Mouse (Mus musculus) embryonic facial prominence, embryonic 15.5 days (tissue): ENCODE measurements at regions not wholly inside any gene's neighbourhood (a gene's known extent, or its start where the extent isn't known, plus 50 kb on each side); places are given as distances from the start of the nearest gene placed in this dataset.

Source experiments
- ATAC-seq: fragments of 200-750 bp; cut with Nextera tagmentation; 2 replicates; pipeline ENCODE4 v1.8.0; 2017; ENCODE audit warnings: low read depth, moderate TSS enrichment; ENCODE audit not compliant: insufficient number of reproducible peaks, low FRiP score, low TSS enrichment
- H3K27ac ChIP-seq: fragments of 300-500 bp; sonication (generic); replicated peaks from 2 replicates; pipeline ENCODE4 v1.5.1; 2015; ENCODE audit warnings: mild to moderate bottlenecking, inconsistent platforms
- H3K27me3 ChIP-seq: fragments of 300-500 bp; sonication (generic); 2 replicates; pipeline ENCODE4 v1.6.1; 2015; ENCODE audit warnings: inconsistent platforms
- H3K36me3 ChIP-seq: fragments of 300-500 bp; sonication (generic); 2 replicates; pipeline ENCODE4 v1.6.1; 2015; ENCODE audit warnings: mild to moderate bottlenecking, inconsistent platforms
- H3K4me1 ChIP-seq: fragments of 300-500 bp; sonication (generic); 2 replicates; pipeline ENCODE4 v1.6.1; 2015; ENCODE audit warnings: inconsistent platforms
- H3K4me2 ChIP-seq: fragments of 300-500 bp; sonication (generic); replicated peaks from 2 replicates; pipeline ENCODE4 v1.6.1; 2015; ENCODE audit warnings: mild to moderate bottlenecking, inconsistent platforms
- H3K4me3 ChIP-seq: fragments of 300-500 bp; sonication (generic); replicated peaks from 2 replicates; pipeline ENCODE4 v1.5.1; 2015; ENCODE audit warnings: mild to moderate bottlenecking, inconsistent platforms
- H3K9ac ChIP-seq: fragments of 300-500 bp; sonication (generic); 2 replicates; pipeline ENCODE4 v1.6.1; 2015; ENCODE audit warnings: inconsistent platforms
- H3K9me3 ChIP-seq: fragments of 300-500 bp; sonication (generic); replicated peaks from 2 replicates; pipeline ENCODE4 v1.6.1; 2016; ENCODE audit warnings: inconsistent platforms
- WGBS: fragments of 180-500 bp; shearing (Covaris S2); methylation state at CpG from one replicate; pipeline ENCODE4 v1.1.7; 2015; 5-methylcytosine and 5-hydroxymethylcytosine counted together

DNA sequence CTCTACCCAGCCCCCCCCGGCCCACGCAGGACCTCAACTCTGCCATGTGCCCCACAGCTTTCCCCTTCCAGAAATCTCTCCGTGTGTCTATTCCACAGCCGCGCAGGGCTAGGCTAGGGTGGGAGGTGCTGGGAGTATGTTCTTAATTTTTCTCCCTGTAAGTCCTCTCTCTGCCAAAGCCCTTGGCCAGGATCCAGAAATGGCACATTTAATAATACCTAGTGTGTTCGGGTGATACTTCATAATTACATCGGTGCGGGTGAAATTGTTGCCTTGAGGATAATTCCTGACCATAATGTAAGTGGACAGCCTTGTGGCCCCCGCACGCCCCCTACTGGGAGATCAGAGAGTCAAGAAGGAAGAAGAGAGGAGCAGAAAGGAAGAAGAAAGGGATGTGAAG lies 1093.5 kb downstream of the Mrps31 start:
- H3K4me1 ChIP-seq, result peaks cover 13% of the 10 kb centered on the region; the same call in 1 of the 2 replicates
- no peak overlapping the region for H3K9ac ChIP-seq
- H3K27ac ChIP-seq, result no peak overlapping the region
- WGBS, result 13% methylated on average over 10 of the region's 10 CpGs
- H3K4me3 ChIP-seq, result peak overlapping the region; percentile 22
- 0 out of 2 replicates have a peak, but pooled peaks have one; percentile 29 for ATAC-seq
- peak overlapping the region; percentile 51 for H3K4me2 ChIP-seq
- no peaks in the 10 kb centered on the region for H3K9me3 ChIP-seq
- no peaks in the 10 kb centered on the region for H3K27me3 ChIP-seq
- H3K36me3 ChIP-seq, result no peaks in the 10 kb centered on the region

DNA sequence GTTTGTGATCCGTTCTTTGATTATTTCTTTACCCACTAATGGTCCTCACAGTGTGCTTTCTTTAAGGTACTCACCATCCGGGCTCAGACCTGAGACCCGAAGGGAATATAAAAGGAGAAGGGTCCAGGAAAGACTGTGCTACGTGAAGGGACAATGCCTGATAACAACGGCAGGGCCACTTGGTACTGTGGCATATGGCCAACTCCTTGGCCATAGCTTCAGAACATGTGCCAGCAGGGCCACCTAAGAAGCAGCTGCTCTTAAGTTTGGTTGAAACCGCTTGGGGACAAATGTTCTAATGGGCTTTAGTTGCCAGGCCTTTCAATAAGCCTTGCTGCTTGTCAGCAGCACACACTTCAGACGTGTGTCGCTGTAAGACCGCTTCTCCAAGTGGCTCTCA lies 1094.1 kb downstream of the Mrps31 start:
- Histone ChIP-seq H3K4me3 (no peak overlapping the region), H3K27me3 (no peaks in the 10 kb centered on the region), H3K4me2 (no peak overlapping the region), H3K36me3 (no peaks in the 10 kb centered on the region), H3K9me3 (no peaks in the 10 kb centered on the region), H3K27ac (no peak overlapping the region), H3K9ac (no peak overlapping the region), H3K4me1 (peaks cover 13% of the 10 kb centered on the region; the same call in 1 of the 2 replicates)
- WGBS, result 87% methylated on average over 9 of the region's 9 CpGs
- no peak for ATAC-seq

DNA sequence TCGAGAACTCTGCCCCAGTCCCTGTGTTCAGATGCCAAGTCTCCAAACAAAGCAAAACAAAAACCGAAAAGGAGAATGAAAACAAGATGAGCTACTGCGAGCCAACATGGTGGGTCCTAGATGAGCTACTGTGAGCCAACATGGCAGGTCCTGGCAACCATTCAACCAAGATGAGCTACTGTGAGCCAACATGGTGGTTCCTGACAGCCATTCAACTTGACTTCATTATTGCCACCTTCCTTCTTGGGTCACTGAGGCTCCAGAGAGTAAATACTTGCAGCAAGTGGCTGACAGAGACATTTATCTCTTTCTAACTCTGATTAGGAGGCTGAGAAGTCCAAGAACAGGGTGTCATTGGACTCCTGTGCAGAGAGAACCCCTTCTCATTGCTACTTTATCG lies 1094.8 kb downstream of the Mrps31 start:
- no peak overlapping the region for H3K4me2 ChIP-seq
- H3K27ac ChIP-seq, result no peak overlapping the region
- peaks cover 13% of the 10 kb centered on the region; the same call in 1 of the 2 replicates for H3K4me1 ChIP-seq
- H3K9me3 ChIP-seq, result no peaks in the 10 kb centered on the region
- H3K36me3 ChIP-seq, result no peaks in the 10 kb centered on the region
- no peak for ATAC-seq
- H3K4me3 ChIP-seq, result no peak overlapping the region
- no peak overlapping the region for H3K9ac ChIP-seq
- WGBS, result 82% methylated on average over 4 of the region's 4 CpGs
- H3K27me3 ChIP-seq, result no peaks in the 10 kb centered on the region

DNA sequence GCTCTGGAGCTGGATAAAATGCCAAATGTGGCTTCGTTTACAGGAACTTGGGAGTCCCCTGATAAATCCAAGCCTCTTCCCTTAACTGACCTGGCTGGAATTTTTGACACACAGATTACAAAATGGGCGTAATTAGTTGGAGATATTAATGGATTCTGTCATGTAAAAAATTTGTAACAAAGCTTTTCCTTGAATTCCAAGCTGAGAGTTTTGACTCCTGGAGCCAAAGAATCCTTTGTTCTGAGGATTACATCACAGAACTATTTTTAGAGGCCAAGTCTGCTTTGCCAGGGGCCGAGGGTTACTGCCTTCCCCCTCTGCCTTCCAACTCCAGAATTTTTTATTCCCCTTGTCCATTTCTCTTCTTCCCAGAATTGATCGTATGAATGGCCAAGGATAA lies 1096.5 kb downstream of the Mrps31 start:
- Histone ChIP-seq H3K9ac (no peak overlapping the region), H3K9me3 (no peaks in the 10 kb centered on the region), H3K27me3 (no peaks in the 10 kb centered on the region), H3K4me3 (no peak overlapping the region), H3K4me1 (peaks cover 13% of the 10 kb centered on the region; the same call in 1 of the 2 replicates), H3K27ac (no peak overlapping the region), H3K36me3 (no peaks in the 10 kb centered on the region), H3K4me2 (no peak overlapping the region)
- no peak for ATAC-seq
- 49% methylated on average over 4 of the region's 4 CpGs for WGBS

- Histone ChIP-seq H3K4me2 (no peak overlapping the region), H3K4me3 (no peak overlapping the region), H3K9me3 (no peaks in the 10 kb centered on the region), H3K9ac (no peak overlapping the region), H3K4me1 (peaks cover 3% of the 10 kb centered on the region; the same call in 1 of the 2 replicates), H3K27me3 (no peaks in the 10 kb centered on the region), H3K27ac (no peak overlapping the region), H3K36me3 (no peaks in the 10 kb centered on the region)
- no peak for ATAC-seq
- WGBS, result 45% methylated on average over 5 of the region's 5 CpGs
These were observed 1098.9 kb downstream of the Mrps31 start for GRCm38 (mm10) chr8:23510076-23510475.

GRCm38 (mm10) chr8:23510561-23510960 lies 1099.4 kb downstream of the Mrps31 start:
- H3K36me3 ChIP-seq, result no peaks in the 10 kb centered on the region
- H3K4me1 ChIP-seq, result no peaks in the 10 kb centered on the region
- H3K4me2 ChIP-seq, result no peak overlapping the region
- no peak overlapping the region for H3K27ac ChIP-seq
- H3K9me3 ChIP-seq, result no peaks in the 10 kb centered on the region
- H3K27me3 ChIP-seq, result no peaks in the 10 kb centered on the region
- no peak overlapping the region for H3K4me3 ChIP-seq
- no peak for ATAC-seq
- WGBS, result 67% methylated on average over 5 of the region's 5 CpGs
- no peak overlapping the region for H3K9ac ChIP-seq

DNA sequence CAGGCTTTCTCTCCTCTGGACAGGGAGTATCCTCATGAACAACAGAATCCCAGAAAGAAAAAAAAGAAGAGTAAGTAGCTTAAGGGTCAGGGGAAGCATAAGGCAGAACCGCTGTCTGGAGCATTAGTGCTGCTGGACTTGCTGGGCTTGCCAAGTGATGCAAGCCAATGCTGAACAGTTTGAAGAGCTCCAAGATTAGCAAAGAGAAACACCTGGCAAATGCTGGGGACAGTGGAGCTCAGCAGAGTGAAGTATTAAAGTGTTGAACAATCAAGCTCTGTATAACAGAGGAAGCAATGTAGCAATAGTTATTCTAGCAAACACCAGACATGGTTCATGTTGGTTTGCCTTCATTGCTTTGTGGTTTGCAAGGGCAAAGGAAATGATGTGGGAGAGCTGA lies 1100.1 kb downstream of the Mrps31 start:
- Histone ChIP-seq H3K27me3 (no peaks in the 10 kb centered on the region), H3K4me3 (no peak overlapping the region), H3K4me1 (no peaks in the 10 kb centered on the region), H3K9me3 (no peaks in the 10 kb centered on the region), H3K36me3 (no peaks in the 10 kb centered on the region), H3K9ac (no peak overlapping the region), H3K27ac (no peak overlapping the region), H3K4me2 (no peak overlapping the region)
- WGBS, result 68% methylated on average over 1 of the region's 1 CpGs
- ATAC-seq, result no peak

DNA sequence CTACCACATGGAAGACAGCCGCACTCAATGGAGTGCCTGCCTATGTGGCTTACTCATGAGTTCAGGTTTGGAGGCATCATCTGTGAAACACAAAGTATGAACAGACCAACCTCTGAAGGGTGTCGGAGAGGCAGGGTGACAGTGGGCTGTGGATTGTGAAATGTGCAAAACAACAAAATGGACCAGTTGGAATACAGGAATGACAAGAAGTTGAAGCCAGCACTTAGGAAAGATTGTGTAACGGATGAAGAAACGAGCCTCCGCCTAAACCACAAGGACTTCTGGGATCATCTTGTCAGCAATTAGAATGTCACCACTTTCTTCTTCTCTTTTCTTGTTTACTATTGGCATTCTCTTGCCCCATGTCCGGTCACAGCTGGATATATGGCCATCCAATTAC lies 1100.6 kb downstream of the Mrps31 start:
- Histone ChIP-seq H3K4me3 (no peak overlapping the region), H3K4me1 (no peaks in the 10 kb centered on the region), H3K9ac (no peak overlapping the region), H3K27ac (no peak overlapping the region), H3K9me3 (no peaks in the 10 kb centered on the region), H3K4me2 (no peak overlapping the region), H3K36me3 (no peaks in the 10 kb centered on the region), H3K27me3 (no peaks in the 10 kb centered on the region)
- no peak for ATAC-seq
- WGBS, result 78% methylated on average over 6 of the region's 6 CpGs

GRCm38 (mm10) chr8:23516469-23516868 lies 1105.3 kb downstream of the Mrps31 start:
- no peaks in the 10 kb centered on the region for H3K27me3 ChIP-seq
- H3K4me2 ChIP-seq, result no peak overlapping the region
- WGBS, result 66% methylated on average over 2 of the region's 2 CpGs
- H3K9ac ChIP-seq, result no peak overlapping the region
- no peak for ATAC-seq
- H3K9me3 ChIP-seq, result no peaks in the 10 kb centered on the region
- no peak overlapping the region for H3K4me3 ChIP-seq
- H3K4me1 ChIP-seq, result no peaks in the 10 kb centered on the region
- H3K36me3 ChIP-seq, result no peaks in the 10 kb centered on the region
- no peak overlapping the region for H3K27ac ChIP-seq

GRCm38 (mm10) chr8:23531551-23532142 lies 1120.5 kb downstream of the Mrps31 start:
- ATAC-seq, result no peak
- no peak overlapping the region for H3K4me3 ChIP-seq
- WGBS, result 47% methylated on average over 10 of the region's 10 CpGs

DNA sequence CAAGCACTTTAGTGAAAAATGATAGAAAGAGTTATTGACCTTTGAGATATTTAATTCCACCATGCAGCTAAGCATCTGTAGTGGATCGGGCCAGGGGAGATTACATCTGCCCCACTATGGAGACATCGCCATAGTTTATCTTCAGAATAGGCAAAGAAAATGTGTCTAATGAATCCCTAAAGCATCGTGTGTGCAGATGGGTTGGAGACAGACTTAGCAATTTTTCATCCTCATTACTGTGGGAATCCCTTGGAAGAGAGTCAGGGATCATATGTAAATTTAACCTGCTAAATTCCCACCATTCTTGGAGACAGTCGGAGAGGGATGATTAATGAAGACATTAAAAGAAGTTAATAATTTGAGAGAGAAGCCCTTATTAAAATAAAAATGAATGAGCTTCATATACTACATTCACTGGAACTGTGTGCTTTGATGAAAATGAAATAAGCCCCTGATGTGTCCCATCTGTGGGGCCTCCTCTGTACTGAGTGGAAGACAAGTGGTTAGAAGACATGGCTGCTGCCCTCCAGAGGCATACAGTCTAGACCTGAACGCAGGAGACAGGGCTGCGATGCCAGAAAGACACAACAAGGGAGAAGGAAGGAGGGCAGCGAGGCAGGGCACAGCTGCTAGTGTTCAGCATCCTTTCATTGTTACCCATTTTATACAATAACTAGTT lies 1126.7 kb downstream of the Mrps31 start:
- no peak overlapping the region for H3K9ac ChIP-seq
- H3K27me3 ChIP-seq, result no peaks in the 10 kb centered on the region
- no peaks in the 10 kb centered on the region for H3K9me3 ChIP-seq
- no peaks in the 10 kb centered on the region for H3K4me1 ChIP-seq
- H3K4me2 ChIP-seq, result no peak overlapping the region
- H3K4me3 ChIP-seq, result no peak overlapping the region
- H3K36me3 ChIP-seq, result no peaks in the 10 kb centered on the region
- no peak for ATAC-seq
- no peak overlapping the region for H3K27ac ChIP-seq
- WGBS, result 67% methylated on average over 7 of the region's 7 CpGs

More at GRCm38 (mm10) chr8:23531551-23532142, 1120.5 kb downstream of the Mrps31 start:
- Histone ChIP-seq H3K27me3 (no peaks in the 10 kb centered on the region), H3K9me3 (no peaks in the 10 kb centered on the region), H3K4me2 (no peak overlapping the region), H3K27ac (no peak overlapping the region), H3K36me3 (no peaks in the 10 kb centered on the region), H3K9ac (no peak overlapping the region), H3K4me1 (no peaks in the 10 kb centered on the region)
